Mouse (Mus musculus): ENCODE data around the gene Prkar2a.

Prkar2a gene

GRCm38 (mm10) chr9:108750616-108751015, 61.5 kb downstream of the Prkar2a start:
- in situ Hi-C loops (cut with MboI, MseI), result no loop called here

DNA sequence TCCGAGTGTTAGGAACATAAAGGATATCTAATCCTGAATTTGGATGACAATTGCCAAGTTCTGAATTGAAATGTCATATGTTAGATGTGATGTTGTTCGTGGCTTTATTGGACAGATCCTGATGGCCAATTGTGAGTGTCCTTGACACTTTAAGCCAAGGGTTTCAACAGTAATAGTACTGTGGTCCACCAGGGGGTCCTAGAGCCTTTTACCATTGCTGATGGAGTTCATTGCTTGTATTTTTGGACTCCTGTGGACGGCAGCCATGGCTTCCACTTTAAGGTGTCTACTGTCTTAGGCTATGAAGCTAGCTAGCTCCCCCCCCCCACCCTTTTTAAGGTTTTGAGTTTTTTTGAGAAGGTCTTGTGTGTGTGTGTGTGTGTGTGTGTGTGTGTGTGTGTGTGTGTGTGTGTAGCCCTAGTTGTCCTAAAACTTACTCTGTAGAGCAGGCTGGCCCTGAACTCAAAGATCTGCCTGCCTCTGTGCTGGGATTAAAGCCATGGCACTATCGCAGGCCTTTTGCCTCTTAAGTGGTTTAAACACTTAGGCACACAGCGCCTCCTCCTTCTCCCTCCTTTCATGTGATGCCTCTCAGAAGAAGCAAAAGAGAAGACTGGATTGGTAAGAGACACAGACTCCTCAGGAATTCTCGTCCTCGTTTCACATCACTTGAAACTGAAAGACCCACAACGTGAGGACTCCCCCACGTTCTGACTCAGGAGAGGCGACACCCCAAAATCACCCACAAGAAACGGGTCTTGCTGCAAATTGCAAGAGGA, 63.2 kb downstream of the Prkar2a start:
- in situ Hi-C loops (cut with MboI, MseI), result no loop called here

DNA sequence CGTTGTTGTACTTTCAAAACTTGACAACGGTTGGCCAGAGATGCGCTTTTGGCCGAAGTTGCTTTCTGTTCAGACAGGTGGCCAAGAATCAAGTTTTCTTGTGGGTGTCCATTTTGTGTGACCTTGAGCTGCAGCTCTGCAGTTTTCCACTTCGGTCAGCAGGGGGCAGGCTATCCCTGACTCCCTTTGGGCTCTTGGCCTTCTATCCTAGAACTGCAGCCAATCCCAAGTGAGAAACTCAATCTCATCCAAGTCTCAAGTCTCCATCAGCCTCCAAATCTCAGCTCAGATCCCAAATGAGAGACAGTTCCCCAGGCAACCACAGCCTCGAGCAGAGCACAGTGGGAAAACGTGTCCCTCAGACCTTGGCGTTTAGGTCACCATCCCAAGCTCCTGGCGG, 64.2 kb downstream of the Prkar2a start:
- in situ Hi-C loops (cut with MboI, MseI), result no loop called here

- in situ Hi-C loops (cut with MboI, MseI), result no loop called here
These were observed 64.9 kb downstream of the Prkar2a start for GRCm38 (mm10) chr9:108753976-108754375.

DNA sequence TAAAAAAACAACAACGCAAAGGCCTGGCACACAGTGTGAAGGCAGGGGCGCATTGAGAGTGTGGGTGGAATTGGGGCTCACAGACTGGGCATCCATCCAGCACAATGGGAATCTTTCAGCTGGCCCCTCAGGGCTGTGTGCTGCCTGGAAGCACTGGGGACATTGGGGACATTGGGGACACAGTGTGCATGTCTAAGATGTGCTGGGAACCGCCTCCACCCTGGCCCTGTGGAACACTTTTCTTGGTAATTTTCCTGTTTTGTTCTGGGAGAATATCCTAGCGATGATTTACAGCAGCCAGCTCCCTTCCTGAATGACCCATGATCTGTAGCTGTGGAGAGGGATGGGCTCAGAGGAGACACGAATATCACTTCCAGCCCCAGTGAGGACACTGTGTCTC, 65.3 kb downstream of the Prkar2a start:
- in situ Hi-C loops (cut with MboI, MseI), result no loop called here

DNA sequence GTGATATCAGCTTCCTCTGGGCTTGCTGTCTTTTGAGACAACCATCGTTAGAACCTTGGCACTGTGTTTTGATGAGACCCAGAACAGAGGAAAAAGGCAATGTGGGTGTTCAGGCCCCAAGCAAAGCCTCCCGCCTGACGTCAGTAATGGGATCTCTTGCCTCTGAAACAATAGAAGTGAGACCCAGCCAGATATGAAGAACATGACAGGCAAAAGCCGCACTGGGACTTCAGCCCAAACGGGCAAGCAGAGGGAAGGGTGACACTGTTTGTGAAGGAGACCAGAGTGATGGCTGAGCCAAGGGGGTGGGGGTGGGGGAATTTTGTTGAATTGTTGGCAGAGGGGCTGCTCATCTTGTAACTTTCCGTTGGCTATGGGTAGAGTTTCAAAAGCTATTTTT, 68.3 kb downstream of the Prkar2a start:
- in situ Hi-C loops (cut with MboI, MseI), result loop anchor here (5.0 kb wide), 1 partner anchor 180 kb away; the partner anchor contains the start of gene Uqcrc1

- in situ Hi-C loops (cut with MboI, MseI), result loop anchor here (5.0 kb wide), 1 partner anchor 178 kb away; the partner anchor contains the start of gene Uqcrc1
These were observed 70.0 kb downstream of the Prkar2a start for GRCm38 (mm10) chr9:108759121-108759520.

- in situ Hi-C loops (cut with MboI, MseI), result loop anchor here (5.0 kb wide), 1 partner anchor 177 kb away; the partner anchor contains the start of gene Uqcrc1
These were observed 70.7 kb downstream of the Prkar2a start for GRCm38 (mm10) chr9:108759805-108760204.

DNA sequence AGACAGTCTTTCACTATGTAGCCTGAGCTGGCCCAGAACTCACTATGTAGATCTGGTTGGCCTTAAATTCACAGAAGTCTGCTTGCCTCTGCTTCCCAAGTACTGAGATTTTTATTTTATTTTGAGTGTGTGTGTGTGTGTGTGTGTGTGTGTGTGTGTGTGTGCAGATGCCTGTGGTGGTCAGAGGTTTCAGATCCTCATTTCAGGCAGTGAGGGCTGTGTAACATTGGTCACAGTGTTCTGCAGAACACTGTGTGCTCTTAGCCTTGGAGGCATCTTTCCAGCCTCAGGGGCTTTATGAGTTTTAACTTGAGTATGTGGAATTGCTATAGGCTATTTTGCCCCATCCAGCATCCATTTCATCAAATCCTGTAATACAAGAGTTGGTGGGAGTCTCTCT, 72.4 kb downstream of the Prkar2a start:
- in situ Hi-C loops (cut with MboI, MseI), result no loop called here

GRCm38 (mm10) chr9:108764971-108765370, 75.9 kb downstream of the Prkar2a start:
- in situ Hi-C loops (cut with MboI, MseI), result no loop called here

DNA sequence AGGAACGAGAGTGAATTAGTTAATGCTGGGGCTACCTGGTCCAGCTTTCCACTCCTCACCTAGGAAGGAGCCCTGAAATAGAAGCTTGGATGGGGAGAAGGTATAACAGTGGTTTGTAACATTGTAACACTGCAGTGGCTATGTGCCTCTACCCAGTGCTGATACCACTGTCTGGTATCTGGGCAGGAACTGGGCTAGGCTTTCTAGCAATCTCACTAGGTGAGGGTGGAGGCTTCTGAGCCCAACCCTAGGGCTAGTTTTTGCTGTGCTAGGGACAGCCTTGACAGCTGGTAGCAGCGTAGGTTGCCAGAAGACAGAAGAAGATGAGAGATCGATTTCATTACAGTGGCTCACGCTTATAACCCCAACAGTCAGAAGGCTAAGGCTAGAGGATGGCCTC, 87.5 kb downstream of the Prkar2a start:
- in situ Hi-C loops (cut with MboI, MseI), result no loop called here

GRCm38 (mm10) chr9:108777276-108777675, 88.2 kb downstream of the Prkar2a start:
- in situ Hi-C loops (cut with MboI, MseI), result no loop called here

- in situ Hi-C loops (cut with MboI, MseI), result loop anchor here (10.0 kb wide), 1 partner anchor 1524 kb away; the partner anchor contains the start of gene Elp6
These were observed 91.8 kb downstream of the Prkar2a start for GRCm38 (mm10) chr9:108780959-108781358.

- in situ Hi-C loops (cut with MboI, MseI), result loop anchor here (10.0 kb wide), 1 partner anchor 1523 kb away; the partner anchor contains the start of gene Elp6
These were observed 92.8 kb downstream of the Prkar2a start for GRCm38 (mm10) chr9:108781891-108782290.

- in situ Hi-C loops (cut with MboI, MseI), result loop anchor here (10.0 kb wide), 1 partner anchor 1522 kb away; the partner anchor contains the start of gene Elp6
These were observed 93.9 kb downstream of the Prkar2a start for GRCm38 (mm10) chr9:108782836-108783547.

DNA sequence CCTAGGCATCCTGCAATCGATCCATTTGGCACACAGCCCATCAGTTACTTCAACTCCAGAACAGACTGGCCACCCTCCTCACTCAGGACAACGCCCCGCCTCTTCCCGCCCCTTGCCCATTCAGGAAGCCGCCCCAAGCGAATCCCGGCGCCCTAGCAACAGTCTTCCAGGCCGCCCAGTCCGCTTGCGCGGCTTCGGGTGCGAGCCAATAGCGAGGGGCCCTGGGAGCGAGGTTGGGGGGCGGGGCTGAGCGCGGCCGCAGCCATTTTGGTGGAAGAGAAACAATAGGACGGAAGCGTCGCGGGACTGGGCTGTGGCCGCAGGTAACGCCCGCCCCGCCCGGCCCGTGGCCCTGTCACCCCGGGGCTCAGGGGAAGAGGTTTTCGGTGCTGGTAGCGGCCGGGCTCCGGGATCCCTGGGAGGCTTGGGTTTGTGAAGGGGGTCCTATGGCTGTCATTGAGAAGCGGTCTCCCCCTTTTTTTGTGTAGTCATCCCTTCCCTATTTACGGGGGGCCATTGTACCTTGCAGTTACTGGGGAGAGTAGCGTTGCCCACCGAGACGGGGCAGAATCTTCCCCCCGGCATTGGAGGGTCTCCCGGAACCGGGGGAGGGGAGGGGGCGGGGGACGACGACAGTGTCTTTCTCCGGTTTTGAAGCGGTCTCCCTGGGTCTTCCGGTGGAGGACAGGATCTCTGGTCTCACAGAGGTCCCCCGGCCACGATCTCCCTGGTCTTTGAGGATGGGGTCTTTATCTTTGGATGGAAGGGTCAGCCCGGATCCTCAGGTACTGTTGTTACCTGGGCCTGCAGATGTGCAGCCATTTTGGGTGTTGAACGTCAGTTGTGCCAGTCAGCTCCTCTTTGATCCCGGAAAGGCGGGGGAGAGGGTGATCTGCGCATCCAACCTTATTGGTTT, 94.7 kb downstream of the Prkar2a start, which contains the start of gene Ip6k2:
TSS of gene Ip6k2 (plus strand) at position 249 of the 916 bp plus-strand sequence.
- in situ Hi-C loops (cut with MboI, MseI), result loop anchor here (10.0 kb wide), 1 partner anchor 1521 kb away; the partner anchor contains the start of gene Elp6

GRCm38 (mm10) chr9:108785416-108785815, 96.3 kb downstream of the Prkar2a start:
- in situ Hi-C loops (cut with MboI, MseI), result loop anchor here (10.0 kb wide), 1 partner anchor 1519 kb away; the partner anchor contains the start of gene Elp6

- in situ Hi-C loops (cut with MboI, MseI), result loop anchor here (10.0 kb wide), 1 partner anchor 1518 kb away; the partner anchor contains the start of gene Elp6
These were observed 97.4 kb downstream of the Prkar2a start for GRCm38 (mm10) chr9:108786494-108786893.

DNA sequence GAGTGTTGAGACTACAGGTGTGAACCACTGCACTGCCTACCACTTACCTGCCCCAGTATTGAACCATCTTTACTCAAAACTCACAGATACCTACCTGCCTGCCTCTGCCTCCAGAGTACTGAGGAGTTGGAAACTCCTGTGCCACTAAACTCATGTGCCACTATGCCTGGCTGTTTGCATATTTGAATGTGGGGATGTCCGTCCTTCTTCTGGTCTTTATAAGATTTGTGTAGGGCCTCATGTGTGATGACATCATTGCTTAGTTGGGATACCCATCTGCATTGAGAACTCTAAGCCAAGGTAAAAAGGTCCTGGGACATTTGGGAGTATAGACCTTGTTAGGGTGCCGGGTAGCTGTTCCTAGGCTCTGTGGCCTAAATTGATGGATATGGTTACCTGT, 98.0 kb downstream of the Prkar2a start:
- in situ Hi-C loops (cut with MboI, MseI), result loop anchor here (10.0 kb wide), 1 partner anchor 1518 kb away; the partner anchor contains the start of gene Elp6

DNA sequence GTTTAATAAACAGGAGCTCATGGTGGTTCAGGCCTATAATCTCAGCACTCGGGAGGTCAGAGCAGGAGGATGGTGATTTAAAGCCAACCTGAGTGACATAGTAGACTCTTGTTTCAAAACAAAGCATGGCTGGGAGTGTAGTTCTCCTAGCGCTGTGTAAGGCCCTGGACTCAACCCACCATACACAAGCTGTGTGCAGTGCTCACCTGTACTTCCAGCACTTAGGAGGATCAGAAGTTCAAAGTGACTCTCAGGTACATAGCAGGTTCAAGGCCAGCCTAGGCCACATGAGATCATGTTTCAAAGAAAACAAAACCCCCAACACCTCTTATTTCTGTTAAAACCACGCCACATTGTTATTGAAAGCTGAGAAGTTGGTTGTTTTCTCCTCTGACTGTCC, 99.6 kb downstream of the Prkar2a start:
- in situ Hi-C loops (cut with MboI, MseI), result loop anchor here (10.0 kb wide), 1 partner anchor 1516 kb away; the partner anchor contains the start of gene Elp6

DNA sequence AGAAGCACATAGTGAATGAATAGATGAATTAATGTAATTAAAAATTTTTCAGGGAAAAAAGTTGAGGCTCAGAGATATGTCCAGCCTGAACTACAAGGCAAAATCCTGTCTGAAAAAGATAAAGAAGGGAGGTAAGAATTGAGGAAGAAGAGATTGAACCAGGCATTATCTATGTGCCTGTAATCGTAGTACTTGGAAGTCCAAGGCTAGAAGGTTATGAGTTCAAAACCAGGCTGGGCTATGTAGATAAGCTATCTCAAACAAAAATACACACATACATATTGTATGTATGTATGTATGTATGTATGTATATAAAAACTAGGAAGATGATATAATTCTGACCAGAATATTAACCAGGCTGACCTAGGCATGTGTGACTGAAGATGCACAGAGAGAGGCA, 103.2 kb downstream of the Prkar2a start:
- in situ Hi-C loops (cut with MboI, MseI), result no loop called here

Data from T-helper 1 cell (primary cell).